Mouse (Mus musculus): ENCODE results near the gene Gm4792. TPM values are rescaled to one million over a fixed set of nuclear protein-coding genes. Genes with fewer than 3 reads are reported as not detected.

Gm4792 gene
- not detected in 2 replicates for polyA plus RNA-seq (2011; ENCODE audit: insufficient read length, low read depth, missing spikeins)

- Histone ChIP-seq H3K4me1 (ENCODE audit: control insufficient read depth, insufficient read depth, low read length) (peaks cover 2% of the 10 kb centered on the region; the same call in 1 of the 2 replicates), H3K27ac (ENCODE audit: insufficient read depth, low read length) (no peak within 1 kb of the TSS), H3K4me3 (ENCODE audit: insufficient read depth, low read length) (no peak within 1 kb of the TSS)
- TF ChIP-seq POLR2A (IDR thresholded peaks at IDR 0.05; ENCODE audit: low read depth, low read length) = no peak
These were observed at the start of gene Gm4792 for GRCm38 (mm10) chr10:94298471-94298870. Gm4792 (minus strand) TSS chr10:94298703.

- Histone ChIP-seq H3K4me3 (ENCODE audit: insufficient read depth, low read length) (no peak overlapping the region), H3K27ac (ENCODE audit: insufficient read depth, low read length) (no peak overlapping the region), H3K4me1 (ENCODE audit: control insufficient read depth, insufficient read depth, low read length) (no peaks in the 10 kb centered on the region)
- no peak for TF ChIP-seq POLR2A (IDR thresholded peaks at IDR 0.05; ENCODE audit: low read depth, low read length)
- TF ChIP-seq CTCF (IDR thresholded peaks at IDR 0.05; ENCODE audit: borderline replicate concordance, insufficient read depth, low read length) = no peak
These were observed 49.5 kb upstream of the Gm4792 start for GRCm38 (mm10) chr10:94347959-94348358.

- Histone ChIP-seq H3K27ac (ENCODE audit: insufficient read depth, low read length) (no peak overlapping the region), H3K4me1 (ENCODE audit: control insufficient read depth, insufficient read depth, low read length) (no peaks in the 10 kb centered on the region), H3K4me3 (ENCODE audit: insufficient read depth, low read length) (no peak overlapping the region)
- TF ChIP-seq CTCF (IDR thresholded peaks at IDR 0.05; ENCODE audit: borderline replicate concordance, insufficient read depth, low read length) (no peak), POLR2A (IDR thresholded peaks at IDR 0.05; ENCODE audit: low read depth, low read length) (no peak)
These were observed 48.8 kb upstream of the Gm4792 start for GRCm38 (mm10) chr10:94347296-94347695.

GRCm38 (mm10) chr10:94346596-94346995 is 48.1 kb upstream of the Gm4792 start:
- TF ChIP-seq CTCF (IDR thresholded peaks at IDR 0.05; ENCODE audit: borderline replicate concordance, insufficient read depth, low read length) = no peak
- no peak for TF ChIP-seq POLR2A (IDR thresholded peaks at IDR 0.05; ENCODE audit: low read depth, low read length)
- Histone ChIP-seq H3K27ac (ENCODE audit: insufficient read depth, low read length) (no peak overlapping the region), H3K4me3 (ENCODE audit: insufficient read depth, low read length) (no peak overlapping the region), H3K4me1 (ENCODE audit: control insufficient read depth, insufficient read depth, low read length) (no peaks in the 10 kb centered on the region)

- no peak for TF ChIP-seq POLR2A (IDR thresholded peaks at IDR 0.05; ENCODE audit: low read depth, low read length)
- no peak for TF ChIP-seq CTCF (IDR thresholded peaks at IDR 0.05; ENCODE audit: borderline replicate concordance, insufficient read depth, low read length)
- Histone ChIP-seq H3K4me1 (ENCODE audit: control insufficient read depth, insufficient read depth, low read length) (no peaks in the 10 kb centered on the region), H3K4me3 (ENCODE audit: insufficient read depth, low read length) (no peak overlapping the region), H3K27ac (ENCODE audit: insufficient read depth, low read length) (no peak overlapping the region)
These were observed 47.2 kb upstream of the Gm4792 start for GRCm38 (mm10) chr10:94345509-94346252.

- no peaks in the 10 kb centered on the region for H3K4me1 ChIP-seq (ENCODE audit: control insufficient read depth, insufficient read depth, low read length)
- TF ChIP-seq CTCF (IDR thresholded peaks at IDR 0.05; ENCODE audit: borderline replicate concordance, insufficient read depth, low read length) (no peak), POLR2A (IDR thresholded peaks at IDR 0.05; ENCODE audit: low read depth, low read length) (no peak)
- no peak overlapping the region for H3K27ac ChIP-seq (ENCODE audit: insufficient read depth, low read length)
- no peak overlapping the region for H3K4me3 ChIP-seq (ENCODE audit: insufficient read depth, low read length)
These were observed 46.3 kb upstream of the Gm4792 start for GRCm38 (mm10) chr10:94344631-94345417.

GRCm38 (mm10) chr10:94343581-94343980 is 45.1 kb upstream of the Gm4792 start:
- Histone ChIP-seq H3K4me1 (ENCODE audit: control insufficient read depth, insufficient read depth, low read length) (no peaks in the 10 kb centered on the region), H3K27ac (ENCODE audit: insufficient read depth, low read length) (no peak overlapping the region), H3K4me3 (ENCODE audit: insufficient read depth, low read length) (no peak overlapping the region)
- TF ChIP-seq POLR2A (IDR thresholded peaks at IDR 0.05; ENCODE audit: low read depth, low read length) = no peak
- no peak for TF ChIP-seq CTCF (IDR thresholded peaks at IDR 0.05; ENCODE audit: borderline replicate concordance, insufficient read depth, low read length)

GRCm38 (mm10) chr10:94342256-94342655 is 43.8 kb upstream of the Gm4792 start:
- Histone ChIP-seq H3K27ac (ENCODE audit: insufficient read depth, low read length) (no peak overlapping the region), H3K4me1 (ENCODE audit: control insufficient read depth, insufficient read depth, low read length) (no peaks in the 10 kb centered on the region), H3K4me3 (ENCODE audit: insufficient read depth, low read length) (no peak overlapping the region)
- TF ChIP-seq POLR2A (IDR thresholded peaks at IDR 0.05; ENCODE audit: low read depth, low read length) (no peak), CTCF (IDR thresholded peaks at IDR 0.05; ENCODE audit: borderline replicate concordance, insufficient read depth, low read length) (no peak)

- Histone ChIP-seq H3K4me1 (ENCODE audit: control insufficient read depth, insufficient read depth, low read length) (no peaks in the 10 kb centered on the region), H3K27ac (ENCODE audit: insufficient read depth, low read length) (no peak overlapping the region), H3K4me3 (ENCODE audit: insufficient read depth, low read length) (no peak overlapping the region)
- TF ChIP-seq CTCF (IDR thresholded peaks at IDR 0.05; ENCODE audit: borderline replicate concordance, insufficient read depth, low read length) (no peak), POLR2A (IDR thresholded peaks at IDR 0.05; ENCODE audit: low read depth, low read length) (no peak)
These were observed 43.0 kb upstream of the Gm4792 start for GRCm38 (mm10) chr10:94341501-94341900.

- no peak overlapping the region for H3K4me3 ChIP-seq (ENCODE audit: insufficient read depth, low read length)
- TF ChIP-seq POLR2A (IDR thresholded peaks at IDR 0.05; ENCODE audit: low read depth, low read length) (no peak), CTCF (IDR thresholded peaks at IDR 0.05; ENCODE audit: borderline replicate concordance, insufficient read depth, low read length) (no peak)
These were observed 37.6 kb upstream of the Gm4792 start for GRCm38 (mm10) chr10:94336071-94336470.

More at GRCm38 (mm10) chr10:94336071-94336470, 37.6 kb upstream of the Gm4792 start:
- H3K4me1 ChIP-seq (ENCODE audit: control insufficient read depth, insufficient read depth, low read length) = no peaks in the 10 kb centered on the region
- no peak overlapping the region for H3K27ac ChIP-seq (ENCODE audit: insufficient read depth, low read length)

All from embryonic fibroblast, embryonic 13.5 days (primary cell).